Mouse (Mus musculus) ES-E14 (cell line): ENCODE measurements around the gene Tomm20. TPM values are rescaled to one million over a fixed set of nuclear protein-coding genes. Genes with fewer than 3 reads are reported as not detected.

Experiments used
- DNase-seq: peaks from one replicate; pipeline ENCODE4 v3.0.0-alpha.2; 2013; ENCODE audit warnings: low read depth, low spot score
- H3K27ac ChIP-seq: 2 replicates; pipeline ENCODE4 v1.5.1; 2012; ENCODE audit warnings: low read depth, mild to moderate bottlenecking, low read length, moderate library complexity, mixed read lengths; ENCODE audit not compliant: poor library complexity, insufficient read depth, severe bottlenecking
- H3K36me3 ChIP-seq: 2 replicates; pipeline ENCODE4 v1.6.1; 2012; ENCODE audit warnings: mild to moderate bottlenecking, low read length, moderate library complexity, mixed read lengths; ENCODE audit not compliant: control insufficient read depth, poor library complexity, insufficient read depth, severe bottlenecking
- H3K4me1 ChIP-seq, 2 experiments: fragments of 150-350 bp in 1 of 2; sonication (generic) in 1 of 2; 2 replicates each; pipeline ENCODE4 v1.6.1; 2012; ENCODE audit warnings: low read length in 2 of 2, mild to moderate bottlenecking in 1 of 2, mixed read lengths in 1 of 2; ENCODE audit not compliant: control insufficient read depth in 2 of 2, insufficient read depth in 2 of 2, poor library complexity in 1 of 2
- H3K4me3 ChIP-seq, 2 experiments: fragments of 150-350 bp in 1 of 2; sonication (generic) in 1 of 2; 2 replicates each; pipeline ENCODE4 v1.5.1; 2012; ENCODE audit warnings: low read length in 2 of 2, low read depth in 1 of 2, mild to moderate bottlenecking in 1 of 2, mixed read lengths in 1 of 2; ENCODE audit not compliant: insufficient read depth in 1 of 2, poor library complexity in 1 of 2, severe bottlenecking in 1 of 2
- H3K9ac ChIP-seq: 2 replicates; pipeline ENCODE4 v1.6.1; 2012; ENCODE audit warnings: low read depth, mild to moderate bottlenecking, low read length, mixed read lengths; ENCODE audit not compliant: poor library complexity, insufficient read depth, severe bottlenecking
- H3K9me3 ChIP-seq: fragments of 150-350 bp; sonication (generic); 2 replicates; pipeline ENCODE4 v1.6.1; 2012; ENCODE audit warnings: low read depth, mild to moderate bottlenecking, low read length; ENCODE audit not compliant: control insufficient read depth, insufficient read depth
- CHD2 ChIP-seq: IDR thresholded peaks from 2 replicates; pipeline ENCODE4 v1.6.1; 2014; ENCODE audit warnings: mild to moderate bottlenecking, low read depth, low read length, inconsistent platforms
- HCFC1 ChIP-seq: IDR thresholded peaks from 2 replicates; pipeline ENCODE4 v1.6.1; 2012; ENCODE audit warnings: low read length, inconsistent platforms, borderline replicate concordance; ENCODE audit not compliant: insufficient read depth
- MAFK ChIP-seq: IDR thresholded peaks from 2 replicates; pipeline ENCODE4 v1.6.1; 2014; ENCODE audit warnings: mild to moderate bottlenecking, low read depth, low read length, inconsistent platforms; ENCODE audit not compliant: insufficient read depth
- ZC3H11A ChIP-seq: IDR thresholded peaks from 2 replicates; pipeline ENCODE4 v1.6.1; 2012; ENCODE audit warnings: low read depth, mild to moderate bottlenecking, inconsistent platforms, low read length, borderline replicate concordance
- ZNF384 ChIP-seq: IDR thresholded peaks from 2 replicates; pipeline ENCODE4 v1.6.1; 2012; ENCODE audit warnings: low read depth, low read length, inconsistent platforms
- in situ Hi-C, 2 experiments: fragments of 600-800 bp; cut with MboI; formaldehyde crosslinking; loops; one replicate each; pipeline ENCODE4 v1.15.1; 2025; ENCODE audit warnings: low sequenced_read_pairs in 2 of 2, inconsistent platforms in 1 of 2; ENCODE audit not compliant: unreplicated experiment in 2 of 2
- total RNA-seq: library from RNA; depleted of rRNA; stranded (reverse); fragments of 300-350 nt; gene quantifications from 2 replicates; pipeline ENCODE4 v1.2.3, GENCODE M21; 2012

Tomm20 gene
- total RNA-seq, 1 experiment = 815 TPM

- H3K4me1 ChIP-seq = no peaks in the 10 kb centered on the region; a peak in 1 of 4 replicates
- no peaks in the 10 kb centered on the region for H3K36me3 ChIP-seq
- H3K9me3 ChIP-seq = no peaks in the 10 kb centered on the region
- no peak for DNase-seq
- no peak overlapping the region for H3K4me3 ChIP-seq
- no peak overlapping the region for H3K9ac ChIP-seq
- TF ChIP-seq CHD2 (no peak), ZNF384 (no peak), HCFC1 (no peak), MAFK (no peak), ZC3H11A (no peak)
- H3K27ac ChIP-seq = no peak overlapping the region
- in situ Hi-C loops = no loop called here
Measured at GRCm38 (mm10) chr8:126913241-126914106, 32.2 kb downstream of the Tomm20 start.

GRCm38 (mm10) chr8:126909371-126909802 lies 36.3 kb downstream of the Tomm20 start:
- in situ Hi-C loops = no loop called here
- H3K27ac ChIP-seq = no peak overlapping the region
- H3K9me3 ChIP-seq = no peaks in the 10 kb centered on the region
- TF ChIP-seq HCFC1 (no peak), CHD2 (no peak), ZNF384 (no peak), MAFK (no peak), ZC3H11A (no peak)
- H3K36me3 ChIP-seq = no peaks in the 10 kb centered on the region
- DNase-seq = no peak
- H3K4me1 ChIP-seq = no peaks in the 10 kb centered on the region; a peak in 1 of 4 replicates
- no peak overlapping the region for H3K4me3 ChIP-seq
- H3K9ac ChIP-seq = no peak overlapping the region

- Histone ChIP-seq H3K9ac (no peak overlapping the region), H3K27ac (no peak overlapping the region), H3K4me3 (no peak overlapping the region), H3K9me3 (no peaks in the 10 kb centered on the region), H3K36me3 (no peaks in the 10 kb centered on the region), H3K4me1 (no peaks in the 10 kb centered on the region; a peak in 1 of 4 replicates)
- TF ChIP-seq CHD2 (no peak), MAFK (no peak), ZC3H11A (no peak), ZNF384 (no peak), HCFC1 (no peak)
- no peak for DNase-seq
- in situ Hi-C loops = no loop called here
Measured at GRCm38 (mm10) chr8:126908805-126909204, 36.8 kb downstream of the Tomm20 start.

DNA sequence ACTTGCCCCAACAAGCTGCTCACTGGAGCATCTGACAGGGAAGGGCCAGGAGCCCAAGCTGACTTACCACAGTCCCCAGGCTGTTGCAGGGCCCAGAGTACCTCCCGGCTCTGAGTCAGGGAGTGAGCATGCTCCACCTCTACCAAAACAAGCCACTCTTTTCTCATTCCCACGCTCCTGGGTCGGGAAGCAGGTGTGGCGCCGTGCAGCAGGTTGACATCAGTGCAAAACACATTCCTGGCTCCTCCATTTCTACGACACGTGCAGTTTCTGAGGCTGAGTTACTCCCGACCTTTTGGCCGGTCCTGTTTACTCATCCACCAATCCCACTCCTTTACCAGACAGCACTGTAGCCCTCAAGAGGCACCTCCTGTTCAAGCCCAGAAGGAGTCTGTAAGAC lies 37.7 kb downstream of the Tomm20 start:
- no peaks in the 10 kb centered on the region for H3K9me3 ChIP-seq
- H3K4me1 ChIP-seq = no peaks in the 10 kb centered on the region
- H3K4me3 ChIP-seq = no peak overlapping the region
- H3K27ac ChIP-seq = no peak overlapping the region
- H3K36me3 ChIP-seq = no peaks in the 10 kb centered on the region
- no peak overlapping the region for H3K9ac ChIP-seq
- no peak for TF ChIP-seq ZNF384
- no peak for TF ChIP-seq ZC3H11A
- TF ChIP-seq MAFK = no peak
- no peak for TF ChIP-seq CHD2
- TF ChIP-seq HCFC1 = no peak
- in situ Hi-C loops = no loop called here
- DNase-seq = no peak
